Mouse (Mus musculus): ENCODE data around the gene Spata31d1b. TPM values are rescaled to one million over a fixed set of nuclear protein-coding genes. Genes with fewer than 3 reads are reported as not detected.
"Not testable (repeated sequence)": the region's sequence is repeated elsewhere in the genome, so short reads cannot be mapped to it uniquely, and the experiment has no call there.

Spata31d1b gene
- polyA plus RNA-seq, 1 experiment, result not detected

DNA sequence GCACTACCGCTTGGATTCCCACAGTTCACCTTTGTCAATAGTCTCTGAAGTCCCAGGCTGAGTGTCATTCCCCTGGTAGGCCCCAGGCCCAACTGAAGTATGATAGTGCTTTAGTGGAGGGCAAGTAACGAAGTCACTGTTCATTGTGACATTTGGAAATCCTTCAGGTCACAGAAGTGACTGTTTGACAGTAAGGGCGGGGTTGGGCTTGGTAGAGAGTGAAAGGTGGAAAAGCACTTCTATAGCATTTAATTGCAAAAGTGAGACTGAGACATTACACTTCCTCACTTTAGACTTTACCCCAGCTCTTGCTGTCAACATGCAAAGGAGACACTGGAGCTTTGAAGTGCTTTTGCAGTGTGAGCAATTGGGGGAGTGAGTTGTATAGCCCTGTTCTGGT, 18.1 kb upstream of the Spata31d1b start, which contains the start of gene 4921517D22Rik:
Gene 4921517D22Rik (minus strand): TSS at position 101 of the 400 bp plus-strand sequence.
- no peak for DNase-seq (ENCODE audit: low spot score)

- no peak for DNase-seq (ENCODE audit: low spot score)
Measured at GRCm38 (mm10) chr13:59695781-59696180, 16.3 kb upstream of the Spata31d1b start.

GRCm38 (mm10) chr13:59699131-59699530, 13.0 kb upstream of the Spata31d1b start:
- DNase-seq (ENCODE audit: low spot score), result no peak

DNA sequence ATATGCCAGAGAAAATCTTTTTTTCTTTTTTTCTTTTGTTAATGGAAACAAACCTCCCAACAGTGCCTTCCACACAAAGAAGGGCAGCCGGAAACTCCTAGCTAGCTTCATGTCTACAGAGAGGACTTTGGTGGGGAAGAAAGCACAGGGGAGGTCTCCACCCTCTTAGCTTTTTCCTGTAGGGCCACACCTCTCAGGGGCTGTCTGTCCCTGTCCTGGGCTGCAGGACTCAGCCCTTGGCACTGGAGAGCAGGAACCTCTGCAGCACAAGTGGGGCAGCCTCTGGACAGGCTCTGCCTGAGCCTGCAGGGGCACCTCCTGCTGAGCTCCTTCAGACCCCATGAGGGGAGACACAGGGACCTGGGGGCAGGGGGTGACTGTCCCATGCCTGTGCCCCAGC, 11.9 kb upstream of the Spata31d1b start:
- not testable (repeated sequence) for DNase-seq (ENCODE audit: low spot score)

- no peak for DNase-seq (ENCODE audit: low spot score)
Measured at GRCm38 (mm10) chr13:59703514-59703913, 8.6 kb upstream of the Spata31d1b start.

DNA sequence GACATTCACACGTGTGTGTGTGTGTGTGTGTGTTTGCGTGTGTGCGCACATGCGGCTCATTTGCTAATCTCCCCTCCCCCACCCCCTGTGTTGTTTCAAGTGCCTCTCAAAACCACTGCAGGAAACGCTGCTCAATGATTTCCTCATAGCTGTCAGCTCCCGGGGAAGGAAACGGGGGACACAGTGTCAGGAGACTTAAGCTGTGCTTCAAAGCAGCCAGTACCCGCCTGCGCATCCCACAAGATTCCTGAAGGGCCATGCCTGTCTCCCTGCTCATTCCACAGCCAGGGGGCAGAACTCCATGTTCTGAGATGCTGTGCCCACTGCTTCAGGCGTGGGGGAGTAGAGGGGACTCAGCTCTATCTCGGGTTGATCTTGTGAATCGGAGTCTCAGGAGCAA, 7.5 kb upstream of the Spata31d1b start:
- no peak for DNase-seq (ENCODE audit: low spot score)

- no peak for DNase-seq (ENCODE audit: low spot score)
Measured at GRCm38 (mm10) chr13:59710230-59710629, 1.9 kb upstream of the Spata31d1b start, which contains the start of gene Spata31d1a. Spata31d1a (minus strand) TSS chr13:59710330.

- no peak for DNase-seq (ENCODE audit: low spot score)
Measured at GRCm38 (mm10) chr13:59713710-59714109, 1.6 kb downstream of the Spata31d1b start.

DNA sequence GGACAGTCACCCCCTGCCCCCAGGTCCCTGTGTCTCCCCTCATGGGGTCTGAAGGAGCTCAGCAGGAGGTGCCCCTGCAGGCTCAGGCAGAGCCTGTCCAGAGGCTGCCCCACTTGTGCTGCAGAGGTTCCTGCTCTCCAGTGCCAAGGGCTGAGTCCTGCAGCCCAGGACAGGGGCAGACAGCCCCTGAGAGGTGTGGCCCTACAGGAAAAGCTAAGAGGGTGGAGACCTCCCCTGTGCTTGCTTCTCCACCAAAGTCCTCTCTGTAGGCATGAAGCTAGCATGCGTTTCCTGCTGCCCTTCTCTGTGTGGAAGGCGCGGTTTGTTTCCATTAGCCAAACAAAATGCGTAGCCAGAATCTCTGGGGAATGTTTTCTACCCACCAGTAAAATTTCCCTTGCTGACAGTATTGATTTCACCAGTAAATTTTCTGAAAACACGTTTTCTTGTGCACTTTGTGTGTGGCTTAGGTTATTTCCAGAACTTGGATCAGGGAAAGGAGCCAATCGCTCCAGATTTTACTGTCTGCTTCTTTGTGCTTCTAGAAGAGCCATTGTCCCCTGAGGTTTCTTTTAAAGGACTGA, 6.9 kb downstream of the Spata31d1b start:
- DNase-seq (ENCODE audit: low spot score), result not testable (repeated sequence)

DNA sequence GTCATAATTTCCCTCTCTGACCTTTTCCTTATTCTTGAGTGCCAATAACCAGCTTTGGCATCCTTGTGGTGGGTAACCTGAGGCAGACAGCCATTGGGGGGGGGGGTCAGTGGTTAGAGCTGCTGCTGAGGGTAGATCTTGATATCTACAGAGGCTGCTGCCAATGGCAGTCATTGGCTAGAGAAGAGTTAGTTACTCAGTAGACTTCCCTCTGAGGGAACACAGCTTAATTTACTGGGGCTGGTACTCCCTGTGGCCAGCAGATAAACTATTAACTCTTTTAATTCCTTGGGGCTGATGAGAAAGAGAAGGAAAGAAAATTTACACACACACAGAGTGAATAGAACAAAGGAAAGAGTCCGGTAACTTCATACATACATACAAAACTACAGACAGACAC, 7.4 kb downstream of the Spata31d1b start:
- DNase-seq (ENCODE audit: low spot score), result no peak

- DNase-seq (ENCODE audit: low spot score), result not testable (repeated sequence)
Measured at GRCm38 (mm10) chr13:59722089-59722488, 10.0 kb downstream of the Spata31d1b start.

DNA sequence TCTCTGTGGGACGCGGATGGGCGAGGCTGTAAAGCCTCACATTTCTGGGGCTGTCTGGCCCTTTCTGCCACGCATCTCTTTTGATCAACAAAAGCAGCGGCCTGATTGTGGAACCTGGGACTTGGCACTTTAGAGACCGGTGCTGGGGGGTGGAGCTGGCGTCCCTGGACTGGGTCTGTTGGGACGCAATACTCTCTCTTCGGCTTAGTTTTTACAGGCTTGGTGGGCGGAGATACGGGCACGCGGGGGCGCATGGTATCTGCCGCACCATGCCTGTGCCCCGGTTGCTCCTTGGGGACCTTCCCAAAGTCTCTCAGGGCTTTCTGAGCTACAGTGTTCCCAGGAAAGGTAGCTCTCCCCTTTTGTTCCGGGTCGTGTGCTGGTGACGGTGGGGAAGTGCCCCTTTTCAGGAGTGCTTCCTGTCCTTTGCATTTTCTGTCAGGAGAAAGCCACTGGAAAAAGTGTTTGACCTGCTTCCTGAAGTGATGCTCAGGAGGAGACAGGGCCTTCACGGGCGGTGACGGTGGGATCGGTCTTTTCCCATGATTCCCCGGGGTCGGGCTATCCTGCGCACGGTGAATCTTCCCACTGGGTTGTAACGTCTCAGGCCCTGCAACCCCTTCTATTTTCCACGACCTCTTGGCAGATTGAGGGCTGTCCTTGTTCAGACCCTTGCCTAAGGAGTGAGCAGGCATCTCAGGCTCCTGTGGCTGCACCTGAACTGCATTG, 14.2 kb downstream of the Spata31d1b start:
- no peak for DNase-seq (ENCODE audit: low spot score)

DNA sequence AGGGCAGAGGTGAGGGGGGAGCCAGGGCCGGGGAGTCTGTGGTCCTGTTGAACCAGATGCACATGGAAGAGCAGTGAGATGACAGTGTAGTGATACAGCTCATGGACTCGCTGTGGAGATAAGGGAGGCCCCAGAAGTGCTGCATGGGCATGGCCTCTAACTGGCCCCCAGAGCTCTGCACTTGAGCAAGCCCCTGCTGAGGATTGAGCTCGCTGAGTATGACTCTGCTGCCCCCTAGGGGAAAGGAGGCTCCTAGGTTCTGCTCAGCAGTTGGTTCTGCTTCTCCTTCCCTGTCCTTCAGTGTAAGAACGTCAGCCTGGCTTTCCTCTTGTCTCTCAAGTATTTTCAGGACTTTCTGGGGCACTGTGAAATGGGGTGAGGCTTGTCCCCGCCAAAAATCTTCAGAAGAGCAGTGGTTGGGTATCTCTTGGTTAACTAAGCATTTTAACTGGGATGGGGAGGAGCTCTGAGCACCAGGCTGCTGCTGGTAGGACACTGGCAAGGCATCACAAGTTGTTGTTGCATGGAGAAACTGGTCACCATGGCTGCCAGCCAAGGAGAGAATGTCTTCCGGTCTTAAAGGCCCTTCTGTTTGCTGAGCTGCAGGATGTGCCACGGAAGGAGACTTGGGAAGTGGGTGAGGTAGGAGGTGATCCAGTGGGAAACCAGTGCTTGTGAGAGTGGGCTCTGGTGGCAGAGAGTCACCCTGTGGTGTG, 16.5 kb downstream of the Spata31d1b start:
- peak; percentile 52 for DNase-seq (ENCODE audit: low spot score)

DNA sequence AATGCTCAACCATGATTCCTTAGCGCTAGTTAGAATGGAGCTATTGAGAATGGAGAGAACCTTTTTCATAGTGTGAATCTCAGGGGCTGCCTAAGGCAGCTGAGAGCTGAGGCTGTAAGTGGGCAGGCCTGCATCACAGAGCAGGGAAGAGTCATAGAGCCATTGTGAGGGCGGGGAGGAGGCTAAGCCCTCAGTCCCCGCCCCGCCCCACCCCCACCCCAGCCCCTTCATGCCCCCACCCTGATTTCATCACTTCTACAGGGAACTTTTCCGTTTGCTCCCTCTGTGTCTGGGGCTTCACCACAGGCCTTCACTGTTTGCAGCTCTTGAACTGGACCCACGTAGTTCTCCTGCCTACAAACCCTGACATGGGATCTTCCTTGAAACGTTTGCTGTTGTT, 19.6 kb downstream of the Spata31d1b start, which contains the start of gene Spata31d1d:
Gene Spata31d1d (minus strand): TSS at position 101 of the 400 bp plus-strand sequence.
- DNase-seq (ENCODE audit: low spot score), result no peak

DNA sequence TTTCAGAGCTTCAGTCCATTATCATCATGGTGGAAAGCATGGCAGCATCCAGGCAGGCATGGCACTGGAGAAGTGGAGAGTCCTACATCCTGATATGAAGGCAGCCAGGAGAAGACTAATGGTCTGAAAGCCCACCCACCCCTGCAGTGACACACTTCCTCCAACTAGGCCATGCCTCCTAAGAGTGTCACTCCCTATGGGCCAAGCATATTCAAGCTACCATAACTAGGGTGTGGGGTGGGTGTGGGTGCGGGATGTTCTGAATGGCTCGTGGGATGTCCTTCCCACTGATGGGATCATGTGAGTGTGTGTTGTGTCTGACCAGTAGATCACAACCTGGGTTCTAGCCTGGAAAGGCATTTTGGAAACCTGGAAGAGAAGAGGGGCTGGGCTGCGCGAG, 21.9 kb downstream of the Spata31d1b start:
- no peak for DNase-seq (ENCODE audit: low spot score)

GRCm38 (mm10) chr13:59734347-59734746, 22.3 kb downstream of the Spata31d1b start:
- DNase-seq (ENCODE audit: low spot score), result not testable (repeated sequence)

- no peak for DNase-seq (ENCODE audit: low spot score)
Measured at GRCm38 (mm10) chr13:59735190-59735589, 23.1 kb downstream of the Spata31d1b start.

DNA sequence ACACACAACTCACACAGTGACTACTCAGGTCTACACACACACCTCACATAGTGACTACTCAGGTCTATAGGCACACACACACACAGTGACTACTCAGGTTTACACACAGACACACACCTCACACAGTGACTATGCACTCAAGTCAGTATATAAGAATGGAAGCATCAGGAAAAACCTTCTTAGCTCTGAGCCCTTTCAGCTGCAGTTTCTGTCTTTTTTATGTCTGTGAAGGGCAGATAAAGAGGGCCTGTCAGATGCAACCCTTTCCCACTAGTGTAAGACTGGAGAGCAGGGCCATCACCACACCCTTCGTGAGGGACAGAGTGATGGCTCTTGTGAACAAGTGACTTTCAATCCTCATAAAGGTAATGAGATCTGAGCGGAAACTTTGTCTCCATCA, 26.4 kb downstream of the Spata31d1b start:
- no peak for DNase-seq (ENCODE audit: low spot score)

GRCm38 (mm10) chr13:59739397-59739796, 27.3 kb downstream of the Spata31d1b start:
- no peak for DNase-seq (ENCODE audit: low spot score)

DNA sequence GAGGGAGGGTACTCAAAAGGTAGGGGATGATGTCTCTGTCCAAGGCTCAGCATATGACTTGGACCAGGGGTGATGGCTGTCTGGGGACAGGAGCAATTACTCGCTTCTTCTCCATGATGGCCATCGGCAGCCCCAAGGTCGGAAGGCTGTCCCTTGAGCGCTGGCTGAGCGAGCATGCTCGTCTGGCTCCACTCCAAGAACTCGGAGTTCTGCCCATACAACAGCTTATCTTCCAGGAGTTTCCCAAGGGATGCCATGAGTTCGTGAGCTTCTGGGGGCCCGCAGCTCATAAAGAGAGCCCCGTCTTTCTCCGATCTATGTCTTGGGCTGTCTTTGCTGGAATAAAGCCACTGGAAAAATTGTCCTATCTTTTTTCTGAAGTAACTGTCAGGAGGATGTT, 29.0 kb downstream of the Spata31d1b start:
- no peak for DNase-seq (ENCODE audit: low spot score)

DNA sequence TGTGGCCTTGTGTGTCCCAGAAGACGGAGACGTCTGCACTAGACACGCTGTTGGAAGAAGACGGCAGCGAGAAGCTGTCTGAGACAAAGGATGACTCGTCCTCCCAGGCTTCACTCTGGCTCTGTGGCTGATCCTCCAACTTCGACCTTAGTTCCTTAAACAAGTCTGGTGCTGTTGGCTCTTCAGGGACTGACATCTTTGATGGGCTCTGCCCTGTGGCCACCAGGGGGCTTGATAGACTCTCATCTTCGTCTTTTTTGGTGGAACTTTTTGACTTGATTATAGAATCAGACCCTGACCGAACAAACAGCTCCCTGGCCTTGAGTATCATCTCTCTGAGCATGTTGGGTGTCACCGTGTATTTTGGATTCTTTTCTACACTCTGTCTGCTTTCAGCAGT, 29.6 kb downstream of the Spata31d1b start:
- DNase-seq (ENCODE audit: low spot score), result no peak

DNA sequence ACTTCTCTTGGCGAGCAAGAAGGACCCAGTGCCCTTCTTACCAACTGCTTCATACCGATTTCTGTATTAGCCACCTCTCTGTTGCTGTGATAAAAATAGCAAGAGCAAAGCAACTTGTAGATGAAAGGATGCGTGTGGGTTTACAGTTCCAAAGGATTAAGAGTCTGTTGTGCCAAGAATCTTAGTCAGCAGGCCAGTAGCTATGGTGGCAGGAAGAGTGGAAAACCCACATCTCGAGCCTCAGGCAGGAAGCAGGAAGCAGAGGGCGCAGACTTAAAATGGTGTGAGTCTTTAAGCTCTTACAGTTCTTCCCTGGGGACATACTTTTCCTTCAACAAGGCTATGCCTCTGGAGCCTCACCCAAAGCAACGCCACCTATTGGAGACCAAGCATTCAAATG, 33.4 kb downstream of the Spata31d1b start:
- no peak for DNase-seq (ENCODE audit: low spot score)

DNA sequence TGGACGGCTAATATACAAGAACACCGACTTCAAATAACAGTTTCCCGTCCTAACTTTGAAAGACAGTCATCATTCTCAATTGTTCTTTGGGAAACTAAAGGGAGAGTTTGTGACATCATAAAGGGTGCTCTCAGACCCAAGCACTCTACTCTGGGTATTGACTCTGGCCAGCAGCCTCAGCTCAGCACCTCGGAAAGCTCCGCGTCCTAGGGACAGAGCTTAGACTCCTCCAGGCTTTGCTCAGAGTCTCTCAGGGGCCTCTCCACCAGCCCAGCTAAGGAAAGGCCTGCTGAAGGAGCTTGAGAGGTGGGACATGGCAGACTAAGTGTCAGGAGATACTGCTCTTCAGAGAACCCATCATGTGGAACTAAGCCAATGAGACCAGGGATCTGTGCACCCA, 34.1 kb downstream of the Spata31d1b start:
- no peak for DNase-seq (ENCODE audit: low spot score)

Measured in urinary bladder, adult 2 months (tissue).